Mouse (Mus musculus) ES-E14 (cell line): ENCODE data around the gene Atxn7.

Source experiments
- CHD2 ChIP-seq: IDR thresholded peaks from 2 replicates; pipeline ENCODE4 v1.6.1; 2014; ENCODE audit warnings: mild to moderate bottlenecking, low read depth, low read length, inconsistent platforms
- MAFK ChIP-seq: IDR thresholded peaks from 2 replicates; pipeline ENCODE4 v1.6.1; 2014; ENCODE audit warnings: mild to moderate bottlenecking, low read depth, low read length, inconsistent platforms; ENCODE audit not compliant: insufficient read depth

GRCm38 (mm10) chr14:14032842-14033241 is 71.6 kb downstream of the Atxn7 start:
- TF ChIP-seq CHD2 (no peak), MAFK (no peak)
